Mouse (Mus musculus): ENCODE measurements around the gene Gcdh. TPM values are rescaled to one million over a fixed set of nuclear protein-coding genes. Genes with fewer than 3 reads are reported as not detected.
"Not testable (repeated sequence)": the region's sequence is repeated elsewhere in the genome, so short reads cannot be mapped to it uniquely, and the experiment has no call there.

Gcdh gene
- polyA plus RNA-seq, 1 experiment from 2014 or later = 36.1 TPM

GRCm38 (mm10) chr8:84908421-84909161, 14.9 kb upstream of the Gcdh start, which contains the start of gene Dnase2a:
Gene Dnase2a (plus strand): TSS chr8:84908560.
- peaks cover 24% of the 10 kb centered on the region for H3K27me3 ChIP-seq (replicated peaks)
- peaks cover 20% of the 10 kb centered on the region for H3K36me3 ChIP-seq (replicated peaks)
- H3K27ac ChIP-seq = no peak within 1 kb of the TSS
- H3K4me1 ChIP-seq = peaks cover 17% of the 10 kb centered on the region
- H3K9me3 ChIP-seq = no peaks in the 10 kb centered on the region
- 2% methylated on average over 45 of the region's 45 CpGs for WGBS
- peak within 1 kb of the TSS; percentile 50 for H3K4me2 ChIP-seq
- peak; percentile 65 for ATAC-seq (replicated peaks)
- peak within 1 kb of the TSS; percentile 33 for H3K4me3 ChIP-seq
- peak within 1 kb of the TSS; percentile 17; the same call in 1 of the 2 replicates for H3K9ac ChIP-seq

GRCm38 (mm10) chr8:84907979-84908378, 14.3 kb upstream of the Gcdh start:
- Histone ChIP-seq H3K36me3 (replicated peaks) (peaks cover 16% of the 10 kb centered on the region), H3K4me3 (peak overlapping the region; percentile 33), H3K4me1 (peaks cover 21% of the 10 kb centered on the region), H3K4me2 (peak overlapping the region; percentile 50), H3K27me3 (replicated peaks) (peaks cover 24% of the 10 kb centered on the region)
- H3K9ac ChIP-seq; H3K27ac ChIP-seq; H3K9me3 ChIP-seq; ATAC-seq (replicated peaks): not testable (repeated sequence)
- 23% methylated on average over 7 of the region's 7 CpGs for WGBS

DNA sequence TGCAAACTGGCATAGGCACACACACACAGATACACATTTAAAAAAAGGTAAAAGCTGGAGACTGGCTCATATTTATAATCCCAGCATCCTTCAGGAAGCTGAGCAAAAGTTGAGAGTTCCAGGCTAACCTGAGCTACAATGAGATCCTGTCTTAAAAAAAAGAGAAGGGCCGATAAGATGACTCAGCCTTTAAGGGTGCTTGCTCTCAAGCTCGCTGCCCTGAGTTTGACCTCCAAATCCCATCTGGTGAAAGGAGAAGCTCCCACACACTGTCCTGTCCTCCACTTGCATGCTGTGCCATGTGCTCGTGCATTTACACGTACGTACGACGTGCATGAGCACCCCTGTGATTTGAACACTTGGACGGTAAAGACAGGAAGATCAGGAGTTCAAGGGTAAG, 13.8 kb upstream of the Gcdh start:
- Histone ChIP-seq H3K36me3 (replicated peaks) (peaks cover 12% of the 10 kb centered on the region), H3K4me1 (peaks cover 23% of the 10 kb centered on the region), H3K4me3 (no peak overlapping the region), H3K4me2 (no peak overlapping the region), H3K9ac (no peak overlapping the region), H3K27ac (no peak overlapping the region), H3K27me3 (replicated peaks) (peaks cover 26% of the 10 kb centered on the region), H3K9me3 (no peaks in the 10 kb centered on the region)
- 79% methylated on average over 8 of the region's 8 CpGs for WGBS
- no peak for ATAC-seq (replicated peaks)

DNA sequence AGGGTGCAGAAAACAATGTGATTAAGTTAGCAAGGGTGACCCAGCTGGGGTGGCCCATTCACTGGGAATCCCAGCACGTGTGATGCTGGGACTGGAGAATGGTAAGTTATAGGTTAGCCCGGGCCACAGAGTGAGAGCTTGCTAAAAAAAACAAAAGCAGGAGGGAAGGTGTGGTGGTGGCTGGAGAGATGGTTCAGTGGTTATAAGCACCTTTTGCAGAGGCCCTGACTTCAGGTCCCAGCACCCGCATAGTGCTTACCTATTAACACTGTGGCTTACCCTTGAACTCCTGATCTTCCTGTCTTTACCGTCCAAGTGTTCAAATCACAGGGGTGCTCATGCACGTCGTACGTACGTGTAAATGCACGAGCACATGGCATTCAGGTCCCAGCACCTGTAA, 13.3 kb upstream of the Gcdh start:
- H3K9ac ChIP-seq = no peak overlapping the region
- 92% methylated on average over 9 of the region's 9 CpGs for WGBS
- no peak overlapping the region for H3K27ac ChIP-seq
- H3K9me3 ChIP-seq = no peaks in the 10 kb centered on the region
- no peak overlapping the region for H3K4me3 ChIP-seq
- H3K27me3 ChIP-seq (replicated peaks) = peaks cover 21% of the 10 kb centered on the region
- no peak for ATAC-seq (replicated peaks)
- H3K36me3 ChIP-seq (replicated peaks) = peaks cover 7% of the 10 kb centered on the region
- no peak overlapping the region for H3K4me2 ChIP-seq
- H3K4me1 ChIP-seq = peaks cover 24% of the 10 kb centered on the region

- no peaks in the 10 kb centered on the region for H3K9me3 ChIP-seq
- ATAC-seq (replicated peaks) = no peak
- no peak overlapping the region for H3K4me2 ChIP-seq
- H3K9ac ChIP-seq = no peak overlapping the region
- peaks cover 24% of the 10 kb centered on the region for H3K4me1 ChIP-seq
- no peak overlapping the region for H3K4me3 ChIP-seq
- WGBS = 88% methylated on average over 7 of the region's 7 CpGs
- peaks cover 11% of the 10 kb centered on the region for H3K27me3 ChIP-seq (replicated peaks)
- no peak overlapping the region for H3K27ac ChIP-seq
- H3K36me3 ChIP-seq (replicated peaks) = no peaks in the 10 kb centered on the region
Measured at GRCm38 (mm10) chr8:84904351-84904750, 10.6 kb upstream of the Gcdh start.

GRCm38 (mm10) chr8:84902920-84903661, 9.4 kb upstream of the Gcdh start:
- WGBS = under 1% methylated on average over 68 of the region's 68 CpGs
- peak overlapping the region; percentile 48 for H3K4me3 ChIP-seq

DNA sequence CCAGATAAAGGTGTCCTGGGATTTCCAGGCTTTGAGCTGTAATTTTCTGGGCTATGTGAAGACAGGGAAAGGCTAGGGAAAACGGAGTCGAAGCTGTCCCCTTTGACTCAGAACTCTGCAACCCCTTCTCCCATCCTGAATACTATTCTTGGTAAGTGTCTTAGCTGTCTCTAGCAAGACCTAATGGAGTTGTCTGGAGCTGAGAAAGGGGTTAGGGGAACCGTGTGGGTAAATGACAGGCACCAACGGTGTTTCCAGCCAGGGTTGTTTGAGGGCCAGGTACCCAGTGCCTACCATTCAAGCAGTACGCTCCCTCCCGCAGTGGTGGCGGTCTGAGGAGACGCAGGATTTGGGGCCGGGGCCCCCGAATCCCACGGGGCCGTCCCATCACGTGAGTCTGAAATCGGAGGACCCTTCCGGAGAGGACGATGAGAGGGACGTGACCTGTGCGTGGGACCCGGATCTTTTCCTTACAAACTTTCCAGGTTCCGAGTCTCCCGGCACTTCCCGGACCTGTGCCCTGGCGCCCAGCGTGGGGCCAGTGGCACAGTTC, 8.7 kb upstream of the Gcdh start:
- Histone ChIP-seq H3K9me3 (no peaks in the 10 kb centered on the region), H3K27me3 (replicated peaks) (peaks cover 9% of the 10 kb centered on the region), H3K27ac (no peak overlapping the region), H3K9ac (peak overlapping the region; percentile 46), H3K4me1 (peaks cover 13% of the 10 kb centered on the region), H3K36me3 (replicated peaks) (no peaks in the 10 kb centered on the region), H3K4me2 (peak overlapping the region; percentile 98), H3K4me3 (peak overlapping the region; percentile 48)
- WGBS = 4% methylated on average over 24 of the region's 24 CpGs
- ATAC-seq (replicated peaks) = 0 out of 2 replicates have a peak, but pooled peaks have one; percentile 2

More at GRCm38 (mm10) chr8:84902920-84903661, 9.4 kb upstream of the Gcdh start:
- Histone ChIP-seq H3K4me2 (peak overlapping the region; percentile 98), H3K36me3 (replicated peaks) (no peaks in the 10 kb centered on the region), H3K9me3 (no peaks in the 10 kb centered on the region), H3K4me1 (peaks cover 13% of the 10 kb centered on the region), H3K27me3 (replicated peaks) (peaks cover 9% of the 10 kb centered on the region), H3K27ac (no peak overlapping the region), H3K9ac (peak overlapping the region; percentile 46)
- ATAC-seq (replicated peaks) = peak; percentile 75

- H3K27me3 ChIP-seq (replicated peaks) = peaks cover 9% of the 10 kb centered on the region
- H3K4me2 ChIP-seq = peak within 1 kb of the TSS; percentile 98
- H3K4me3 ChIP-seq = peak within 1 kb of the TSS; percentile 48
- no peaks in the 10 kb centered on the region for H3K36me3 ChIP-seq (replicated peaks)
- H3K9me3 ChIP-seq = no peaks in the 10 kb centered on the region
- WGBS = 76% methylated on average over 3 of the region's 3 CpGs
- H3K9ac ChIP-seq = peak within 1 kb of the TSS; percentile 46
- no peak for ATAC-seq (replicated peaks)
- no peak within 1 kb of the TSS for H3K27ac ChIP-seq
- peaks cover 13% of the 10 kb centered on the region for H3K4me1 ChIP-seq
Measured at GRCm38 (mm10) chr8:84901752-84902151, 8.0 kb upstream of the Gcdh start, which contains the start of gene Klf1. Gene Klf1 (plus strand): TSS chr8:84901928.

DNA sequence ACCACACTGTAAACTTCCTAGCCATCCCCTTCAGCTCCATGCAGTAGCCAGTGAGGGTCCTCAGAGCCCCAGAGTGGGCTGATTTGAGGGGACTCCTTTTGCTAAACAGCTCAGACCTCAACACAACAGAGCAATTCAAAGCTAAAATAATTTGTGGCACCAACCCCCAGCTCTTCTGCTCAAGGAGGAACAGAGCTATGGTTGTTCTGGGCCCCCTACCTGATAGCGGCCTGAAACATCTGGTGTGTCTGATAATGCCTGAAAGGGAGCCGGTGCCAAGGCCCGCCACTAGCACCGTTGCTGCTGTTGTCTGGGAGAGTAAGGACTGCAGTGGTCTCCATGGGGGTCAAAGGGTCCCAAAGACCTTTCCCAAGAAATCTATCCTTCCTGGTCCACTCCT, 7.3 kb upstream of the Gcdh start:
- H3K27me3 ChIP-seq (replicated peaks) = peaks cover 9% of the 10 kb centered on the region
- H3K4me2 ChIP-seq = no peak overlapping the region
- no peak overlapping the region for H3K9ac ChIP-seq
- peaks cover 13% of the 10 kb centered on the region for H3K4me1 ChIP-seq
- no peaks in the 10 kb centered on the region for H3K36me3 ChIP-seq (replicated peaks)
- no peak overlapping the region for H3K27ac ChIP-seq
- H3K4me3 ChIP-seq = no peak overlapping the region
- 72% methylated on average over 4 of the region's 4 CpGs for WGBS
- no peaks in the 10 kb centered on the region for H3K9me3 ChIP-seq
- no peak for ATAC-seq (replicated peaks)

DNA sequence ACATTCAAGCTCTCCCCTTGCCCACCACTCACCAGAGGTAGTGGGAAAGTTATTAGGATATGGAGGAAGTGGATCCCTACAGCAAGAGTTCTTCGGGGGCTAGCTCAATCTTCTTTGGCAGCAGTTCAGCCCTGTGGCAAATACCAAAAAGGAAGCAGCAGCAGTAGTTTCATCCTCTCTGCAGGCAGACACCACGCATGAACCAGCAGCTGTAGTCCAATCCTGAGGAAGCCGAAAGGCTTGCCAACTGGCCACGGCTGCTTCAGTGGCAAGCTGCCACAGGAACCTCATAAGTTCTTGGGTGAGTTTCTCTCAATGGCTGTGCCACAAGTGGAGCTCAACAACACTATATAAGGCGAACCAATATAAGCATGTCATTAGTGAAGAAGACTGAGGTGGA, 2.2 kb upstream of the Gcdh start:
- Histone ChIP-seq H3K4me1 (peaks cover 16% of the 10 kb centered on the region), H3K9ac (no peak overlapping the region), H3K27me3 (replicated peaks) (no peaks in the 10 kb centered on the region), H3K9me3 (no peaks in the 10 kb centered on the region), H3K36me3 (replicated peaks) (no peaks in the 10 kb centered on the region), H3K4me3 (no peak overlapping the region), H3K27ac (no peak overlapping the region), H3K4me2 (no peak overlapping the region)
- no peak for ATAC-seq (replicated peaks)
- 90% methylated on average over 5 of the region's 5 CpGs for WGBS

DNA sequence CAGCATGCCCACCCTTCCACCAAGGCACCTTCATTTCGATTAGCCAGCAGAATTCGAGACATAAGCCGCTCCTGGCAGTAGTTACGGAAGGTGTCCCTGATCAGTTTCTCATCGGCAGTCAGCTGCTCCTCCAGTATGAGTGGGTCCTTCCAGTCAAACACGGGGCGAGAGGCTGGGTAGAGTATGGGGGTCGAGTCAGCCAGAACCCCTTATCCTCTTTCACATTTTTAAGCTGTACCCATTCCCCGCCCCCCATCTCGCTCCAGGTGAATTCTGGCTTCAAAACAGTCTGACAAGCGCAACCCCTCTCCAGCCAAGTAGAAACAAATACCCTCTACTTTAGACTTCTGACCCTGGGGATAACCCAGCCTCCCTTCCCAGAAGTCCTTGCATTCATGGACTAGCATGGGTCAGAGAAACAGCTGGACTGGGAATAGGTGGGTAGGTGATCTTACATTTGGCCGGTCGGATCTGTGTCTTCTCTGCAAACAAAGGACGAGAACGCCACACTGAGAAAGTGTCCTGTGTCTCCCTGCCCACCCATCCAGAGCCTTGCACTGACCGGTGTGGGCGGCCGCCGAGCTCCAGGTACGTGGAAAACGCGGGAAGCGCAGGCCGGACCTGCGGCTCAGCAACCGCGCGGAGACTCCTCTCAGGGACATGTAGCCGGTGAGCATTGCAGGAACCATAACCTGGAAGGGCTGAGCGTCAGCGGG, 570 bp downstream of the Gcdh start:
- peak; percentile 63 for ATAC-seq (replicated peaks)
- Histone ChIP-seq H3K4me3 (peak overlapping the region; percentile 78), H3K36me3 (replicated peaks) (0 out of 2 replicates have a peak, but pooled peaks cover 8% of the 10 kb centered on the region), H3K27ac (peak overlapping the region; percentile 54), H3K27me3 (replicated peaks) (no peaks in the 10 kb centered on the region), H3K9ac (peak overlapping the region; percentile 73), H3K4me2 (peak overlapping the region; percentile 76), H3K9me3 (no peaks in the 10 kb centered on the region), H3K4me1 (peaks cover 16% of the 10 kb centered on the region)
- 11% methylated on average over 31 of the region's 31 CpGs for WGBS

- Histone ChIP-seq H3K27ac (no peak overlapping the region), H3K9ac (no peak overlapping the region), H3K4me3 (no peak overlapping the region), H3K4me1 (peaks cover 14% of the 10 kb centered on the region), H3K9me3 (no peaks in the 10 kb centered on the region), H3K27me3 (replicated peaks) (no peaks in the 10 kb centered on the region), H3K36me3 (replicated peaks) (peaks cover 18% of the 10 kb centered on the region; the same call in 1 of the 2 replicates), H3K4me2 (no peak overlapping the region)
- WGBS = 90% methylated on average over 1 of the region's 1 CpGs
- no peak for ATAC-seq (replicated peaks)
Measured at GRCm38 (mm10) chr8:84889141-84889540, 4.6 kb downstream of the Gcdh start.

All from midbrain, embryonic 15.5 days (tissue).